Mouse (Mus musculus): ENCODE results near the gene Vwa7. TPM values are rescaled to one million over a fixed set of nuclear protein-coding genes. Genes with fewer than 3 reads are reported as not detected.

Vwa7 gene
- total RNA-seq, 1 experiment = 0.31 TPM

- H3K9ac ChIP-seq (ENCODE audit: insufficient read depth, low read depth, low read length, poor library complexity, severe bottlenecking) = no peak overlapping the region
- H3K36me3 ChIP-seq (ENCODE audit: control insufficient read depth, insufficient read depth, low read length, poor library complexity, severe bottlenecking) = no peaks in the 10 kb centered on the region
- H3K9me3 ChIP-seq (ENCODE audit: control insufficient read depth, insufficient read depth, low read depth, low read length) = no peaks in the 10 kb centered on the region
- no peak overlapping the region for H3K4me3 ChIP-seq (ENCODE audit: insufficient read depth in 1 of 2, low read depth in 1 of 2, low read length in 2 of 2, poor library complexity in 1 of 2, severe bottlenecking in 1 of 2)
- peaks cover 2 to 26% of the 10 kb centered on the region in 2 experiments; a peak in 3 of 4 replicates for H3K4me1 ChIP-seq (ENCODE audit: control insufficient read depth in 2 of 2, insufficient read depth in 2 of 2, low read length in 2 of 2, poor library complexity in 1 of 2)
- TF ChIP-seq CHD2 (IDR thresholded peaks at IDR 0.05; ENCODE audit: low read depth, low read length) = no peak
- TF ChIP-seq MAFK (IDR thresholded peaks at IDR 0.05; ENCODE audit: insufficient read depth, low read depth, low read length) = no peak
- TF ChIP-seq ZC3H11A (IDR thresholded peaks at IDR 0.05; ENCODE audit: borderline replicate concordance, low read depth, low read length) = no peak
- no peak for TF ChIP-seq ZNF384 (IDR thresholded peaks at IDR 0.05; ENCODE audit: low read depth, low read length)
- TF ChIP-seq HCFC1 (IDR thresholded peaks at IDR 0.05; ENCODE audit: borderline replicate concordance, insufficient read depth, low read length) = no peak
- DNase-seq (ENCODE audit: low read depth, low spot score) = no peak
- no peak overlapping the region for H3K27ac ChIP-seq (ENCODE audit: insufficient read depth, low read depth, low read length, poor library complexity, severe bottlenecking)
- in situ Hi-C loops (cut with MboI; ENCODE audit: low sequenced_read_pairs in 2 of 2, unreplicated experiment in 2 of 2) = loop anchor here in 1 of 2 experiments (25.0 kb wide), 1 partner anchor 88 kb away; the partner anchor contains the start of genes Csnk2b, Gpank1, Ly6g5b and Ly6g5c
Measured at GRCm38 (mm10) chr17:35024261-35024660, 7.9 kb downstream of the Vwa7 start.

GRCm38 (mm10) chr17:35024691-35025488, 8.5 kb downstream of the Vwa7 start:
- Histone ChIP-seq H3K36me3 (ENCODE audit: control insufficient read depth, insufficient read depth, low read length, poor library complexity, severe bottlenecking) (no peaks in the 10 kb centered on the region), H3K4me3 (ENCODE audit: insufficient read depth in 1 of 2, low read depth in 1 of 2, low read length in 2 of 2, poor library complexity in 1 of 2, severe bottlenecking in 1 of 2) (no peak overlapping the region), H3K27ac (ENCODE audit: insufficient read depth, low read depth, low read length, poor library complexity, severe bottlenecking) (no peak overlapping the region), H3K9me3 (ENCODE audit: control insufficient read depth, insufficient read depth, low read depth, low read length) (no peaks in the 10 kb centered on the region), H3K9ac (ENCODE audit: insufficient read depth, low read depth, low read length, poor library complexity, severe bottlenecking) (no peak overlapping the region), H3K4me1 (ENCODE audit: control insufficient read depth in 2 of 2, insufficient read depth in 2 of 2, low read length in 2 of 2, poor library complexity in 1 of 2) (peaks cover 2 to 28% of the 10 kb centered on the region in 2 experiments; a peak in 3 of 4 replicates)
- no peak for DNase-seq (ENCODE audit: low read depth, low spot score)
- TF ChIP-seq ZC3H11A (IDR thresholded peaks at IDR 0.05; ENCODE audit: borderline replicate concordance, low read depth, low read length) (no peak), HCFC1 (IDR thresholded peaks at IDR 0.05; ENCODE audit: borderline replicate concordance, insufficient read depth, low read length) (no peak)
- in situ Hi-C loops (cut with MboI; ENCODE audit: low sequenced_read_pairs in 2 of 2, unreplicated experiment in 2 of 2) = loop anchor here in 1 of 2 experiments (25.0 kb wide), 1 partner anchor 87 kb away; the partner anchor contains the start of genes Csnk2b, Gpank1, Ly6g5b and Ly6g5c

GRCm38 (mm10) chr17:35026206-35026605, 9.8 kb downstream of the Vwa7 start:
- Histone ChIP-seq H3K4me3 (ENCODE audit: insufficient read depth in 1 of 2, low read depth in 1 of 2, low read length in 2 of 2, poor library complexity in 1 of 2, severe bottlenecking in 1 of 2) (no peak overlapping the region), H3K9ac (ENCODE audit: insufficient read depth, low read depth, low read length, poor library complexity, severe bottlenecking) (no peak overlapping the region), H3K4me1 (ENCODE audit: control insufficient read depth in 2 of 2, insufficient read depth in 2 of 2, low read length in 2 of 2, poor library complexity in 1 of 2) (peaks cover 2 to 35% of the 10 kb centered on the region in 2 experiments; a peak in 3 of 4 replicates)

GRCm38 (mm10) chr17:35027277-35028068, 11.1 kb downstream of the Vwa7 start, which contains the start of gene Sapcd1:
TSS of gene Sapcd1 (minus strand) at chr17:35028016.
- Histone ChIP-seq H3K4me1 (ENCODE audit: control insufficient read depth in 2 of 2, insufficient read depth in 2 of 2, low read length in 2 of 2, poor library complexity in 1 of 2) (peaks cover 0 to 29% of the 10 kb centered on the region in 2 experiments; a peak in 2 of 4 replicates), H3K27ac (ENCODE audit: insufficient read depth, low read depth, low read length, poor library complexity, severe bottlenecking) (peak within 1 kb of the TSS; percentile 8; the same call in 1 of the 2 replicates), H3K9me3 (ENCODE audit: control insufficient read depth, insufficient read depth, low read depth, low read length) (no peaks in the 10 kb centered on the region), H3K4me3 (ENCODE audit: insufficient read depth in 1 of 2, low read depth in 1 of 2, low read length in 2 of 2, poor library complexity in 1 of 2, severe bottlenecking in 1 of 2) (peak within 1 kb of the TSS in 1 of 2 experiments; percentile 4; a peak in 1 of 4 replicates), H3K36me3 (ENCODE audit: control insufficient read depth, insufficient read depth, low read length, poor library complexity, severe bottlenecking) (no peaks in the 10 kb centered on the region), H3K9ac (ENCODE audit: insufficient read depth, low read depth, low read length, poor library complexity, severe bottlenecking) (no peak within 1 kb of the TSS)
- DNase-seq (ENCODE audit: low read depth, low spot score) = no peak
- TF ChIP-seq ZC3H11A (IDR thresholded peaks at IDR 0.05; ENCODE audit: borderline replicate concordance, low read depth, low read length) = no peak
- TF ChIP-seq ZNF384 (IDR thresholded peaks at IDR 0.05; ENCODE audit: low read depth, low read length) = no peak
- no peak for TF ChIP-seq HCFC1 (IDR thresholded peaks at IDR 0.05; ENCODE audit: borderline replicate concordance, insufficient read depth, low read length)
- TF ChIP-seq MAFK (IDR thresholded peaks at IDR 0.05; ENCODE audit: insufficient read depth, low read depth, low read length) = no peak
- no peak for TF ChIP-seq CHD2 (IDR thresholded peaks at IDR 0.05; ENCODE audit: low read depth, low read length)
- in situ Hi-C loops (cut with MboI; ENCODE audit: low sequenced_read_pairs in 2 of 2, unreplicated experiment in 2 of 2) = no loop called here

More at GRCm38 (mm10) chr17:35026206-35026605, 9.8 kb downstream of the Vwa7 start:
- in situ Hi-C loops (cut with MboI; ENCODE audit: low sequenced_read_pairs in 2 of 2, unreplicated experiment in 2 of 2) = no loop called here
- H3K9me3 ChIP-seq (ENCODE audit: control insufficient read depth, insufficient read depth, low read depth, low read length) = no peaks in the 10 kb centered on the region
- no peak overlapping the region for H3K27ac ChIP-seq (ENCODE audit: insufficient read depth, low read depth, low read length, poor library complexity, severe bottlenecking)
- no peak for TF ChIP-seq MAFK (IDR thresholded peaks at IDR 0.05; ENCODE audit: insufficient read depth, low read depth, low read length)
- no peak for TF ChIP-seq ZNF384 (IDR thresholded peaks at IDR 0.05; ENCODE audit: low read depth, low read length)
- no peak for TF ChIP-seq ZC3H11A (IDR thresholded peaks at IDR 0.05; ENCODE audit: borderline replicate concordance, low read depth, low read length)
- no peak for TF ChIP-seq HCFC1 (IDR thresholded peaks at IDR 0.05; ENCODE audit: borderline replicate concordance, insufficient read depth, low read length)
- no peak for TF ChIP-seq CHD2 (IDR thresholded peaks at IDR 0.05; ENCODE audit: low read depth, low read length)
- no peaks in the 10 kb centered on the region for H3K36me3 ChIP-seq (ENCODE audit: control insufficient read depth, insufficient read depth, low read length, poor library complexity, severe bottlenecking)
- no peak for DNase-seq (ENCODE audit: low read depth, low spot score)

All from ES-E14 (cell line).